Mouse (Mus musculus): ENCODE measurements around the gene Rarb. TPM values are rescaled to one million over a fixed set of nuclear protein-coding genes. Genes with fewer than 3 reads are reported as not detected.
A peak's percentile ranks its signal among the peaks of the same experiment; 100 is the strongest.

Rarb gene
- polyA plus RNA-seq, 1 experiment from 2014 or later: 26.2 TPM

- 0 out of 2 replicates have a peak overlapping the region, but pooled peaks have one; percentile 3 for H3K27ac ChIP-seq (ENCODE audit: low read length)
- H3K36me3 ChIP-seq (ENCODE audit: control insufficient read depth, insufficient read depth): no peaks in the 10 kb centered on the region
- ATAC-seq: peak; percentile 55
- H3K9ac ChIP-seq (replicated peaks; ENCODE audit: low read depth, low read length): no peak overlapping the region
- no peaks in the 10 kb centered on the region for H3K27me3 ChIP-seq (replicated peaks; ENCODE audit: control insufficient read depth, insufficient read depth, low read length)
- 0 out of 2 replicates have a peak, but pooled peaks cover 2% of the 10 kb centered on the region for H3K4me1 ChIP-seq (replicated peaks; ENCODE audit: control insufficient read depth, insufficient read depth, low read length)
- no peak overlapping the region for H3K4me2 ChIP-seq (ENCODE audit: low read length)
- H3K9me3 ChIP-seq (ENCODE audit: control insufficient read depth, low read length): no peaks in the 10 kb centered on the region
- 51% methylated on average over 2 of the region's 2 CpGs for WGBS
- H3K4me3 ChIP-seq (replicated peaks; ENCODE audit: low read length): no peak overlapping the region
Measured at GRCm38 (mm10) chr14:16713773-16714172, 105.2 kb downstream of the Rarb start.

GRCm38 (mm10) chr14:16699228-16699627, 119.7 kb downstream of the Rarb start:
- no peaks in the 10 kb centered on the region for H3K4me1 ChIP-seq (replicated peaks; ENCODE audit: control insufficient read depth, insufficient read depth, low read length)
- no peaks in the 10 kb centered on the region for H3K27me3 ChIP-seq (replicated peaks; ENCODE audit: control insufficient read depth, insufficient read depth, low read length)
- H3K36me3 ChIP-seq (ENCODE audit: control insufficient read depth, insufficient read depth): no peaks in the 10 kb centered on the region
- 73% methylated on average over 4 of the region's 4 CpGs for WGBS
- no peak overlapping the region for H3K4me2 ChIP-seq (ENCODE audit: low read length)
- H3K9ac ChIP-seq (replicated peaks; ENCODE audit: low read depth, low read length): no peak overlapping the region
- H3K9me3 ChIP-seq (ENCODE audit: control insufficient read depth, low read length): no peaks in the 10 kb centered on the region
- ATAC-seq: no peak
- no peak overlapping the region for H3K4me3 ChIP-seq (replicated peaks; ENCODE audit: low read length)
- no peak overlapping the region for H3K27ac ChIP-seq (ENCODE audit: low read length)

- no peak overlapping the region for H3K4me2 ChIP-seq (ENCODE audit: low read length)
- no peaks in the 10 kb centered on the region for H3K9me3 ChIP-seq (ENCODE audit: control insufficient read depth, low read length)
- no peak for ATAC-seq
- H3K27ac ChIP-seq (ENCODE audit: low read length): no peak overlapping the region
- H3K36me3 ChIP-seq (ENCODE audit: control insufficient read depth, insufficient read depth): no peaks in the 10 kb centered on the region
- WGBS: 56% methylated on average over 3 of the region's 3 CpGs
- no peaks in the 10 kb centered on the region for H3K27me3 ChIP-seq (replicated peaks; ENCODE audit: control insufficient read depth, insufficient read depth, low read length)
- H3K4me3 ChIP-seq (replicated peaks; ENCODE audit: low read length): no peak overlapping the region
- H3K9ac ChIP-seq (replicated peaks; ENCODE audit: low read depth, low read length): no peak overlapping the region
- H3K4me1 ChIP-seq (replicated peaks; ENCODE audit: control insufficient read depth, insufficient read depth, low read length): no peaks in the 10 kb centered on the region
Measured at GRCm38 (mm10) chr14:16695453-16696120, 123.4 kb downstream of the Rarb start.

- no peaks in the 10 kb centered on the region for H3K4me1 ChIP-seq (replicated peaks; ENCODE audit: control insufficient read depth, insufficient read depth, low read length)
- no peak overlapping the region for H3K9ac ChIP-seq (replicated peaks; ENCODE audit: low read depth, low read length)
- no peak overlapping the region for H3K4me3 ChIP-seq (replicated peaks; ENCODE audit: low read length)
- no peaks in the 10 kb centered on the region for H3K36me3 ChIP-seq (ENCODE audit: control insufficient read depth, insufficient read depth)
- no peak overlapping the region for H3K27ac ChIP-seq (ENCODE audit: low read length)
- H3K27me3 ChIP-seq (replicated peaks; ENCODE audit: control insufficient read depth, insufficient read depth, low read length): no peaks in the 10 kb centered on the region
- WGBS: 83% methylated on average over 3 of the region's 3 CpGs
- no peaks in the 10 kb centered on the region for H3K9me3 ChIP-seq (ENCODE audit: control insufficient read depth, low read length)
- no peak for ATAC-seq
- H3K4me2 ChIP-seq (ENCODE audit: low read length): no peak overlapping the region
Measured at GRCm38 (mm10) chr14:16678335-16678734, 140.6 kb downstream of the Rarb start.

- Histone ChIP-seq H3K9ac (replicated peaks; ENCODE audit: low read depth, low read length) (no peak overlapping the region), H3K27me3 (replicated peaks; ENCODE audit: control insufficient read depth, insufficient read depth, low read length) (no peaks in the 10 kb centered on the region), H3K4me3 (replicated peaks; ENCODE audit: low read length) (no peak overlapping the region), H3K36me3 (ENCODE audit: control insufficient read depth, insufficient read depth) (no peaks in the 10 kb centered on the region), H3K4me1 (replicated peaks; ENCODE audit: control insufficient read depth, insufficient read depth, low read length) (no peaks in the 10 kb centered on the region), H3K27ac (ENCODE audit: low read length) (no peak overlapping the region), H3K4me2 (ENCODE audit: low read length) (no peak overlapping the region), H3K9me3 (ENCODE audit: control insufficient read depth, low read length) (no peaks in the 10 kb centered on the region)
- no peak for ATAC-seq
Measured at GRCm38 (mm10) chr14:16677081-16677480, 141.9 kb downstream of the Rarb start.

GRCm38 (mm10) chr14:16670571-16670970, 148.4 kb downstream of the Rarb start:
- ATAC-seq: no peak
- H3K27ac ChIP-seq (ENCODE audit: low read length): no peak overlapping the region
- WGBS: 74% methylated on average over 3 of the region's 3 CpGs

GRCm38 (mm10) chr14:16639153-16639943, 179.6 kb downstream of the Rarb start:
- H3K4me2 ChIP-seq (ENCODE audit: low read length): no peak overlapping the region

More at GRCm38 (mm10) chr14:16670571-16670970, 148.4 kb downstream of the Rarb start:
- Histone ChIP-seq H3K4me1 (replicated peaks; ENCODE audit: control insufficient read depth, insufficient read depth, low read length) (no peaks in the 10 kb centered on the region), H3K4me2 (ENCODE audit: low read length) (no peak overlapping the region), H3K36me3 (ENCODE audit: control insufficient read depth, insufficient read depth) (no peaks in the 10 kb centered on the region), H3K9ac (replicated peaks; ENCODE audit: low read depth, low read length) (no peak overlapping the region), H3K9me3 (ENCODE audit: control insufficient read depth, low read length) (no peaks in the 10 kb centered on the region), H3K4me3 (replicated peaks; ENCODE audit: low read length) (no peak overlapping the region), H3K27me3 (replicated peaks; ENCODE audit: control insufficient read depth, insufficient read depth, low read length) (no peaks in the 10 kb centered on the region)

GRCm38 (mm10) chr14:16613975-16614374, 205.0 kb downstream of the Rarb start:
- no peak for ATAC-seq
- Histone ChIP-seq H3K9me3 (ENCODE audit: control insufficient read depth, low read length) (no peaks in the 10 kb centered on the region), H3K27ac (ENCODE audit: low read length) (no peak overlapping the region), H3K9ac (replicated peaks; ENCODE audit: low read depth, low read length) (no peak overlapping the region), H3K4me2 (ENCODE audit: low read length) (no peak overlapping the region), H3K4me3 (replicated peaks; ENCODE audit: low read length) (no peak overlapping the region), H3K4me1 (replicated peaks; ENCODE audit: control insufficient read depth, insufficient read depth, low read length) (no peaks in the 10 kb centered on the region), H3K36me3 (ENCODE audit: control insufficient read depth, insufficient read depth) (no peaks in the 10 kb centered on the region), H3K27me3 (replicated peaks; ENCODE audit: control insufficient read depth, insufficient read depth, low read length) (no peaks in the 10 kb centered on the region)

More at GRCm38 (mm10) chr14:16639153-16639943, 179.6 kb downstream of the Rarb start:
- Histone ChIP-seq H3K9me3 (ENCODE audit: control insufficient read depth, low read length) (peaks cover 3% of the 10 kb centered on the region), H3K4me3 (replicated peaks; ENCODE audit: low read length) (no peak overlapping the region), H3K36me3 (ENCODE audit: control insufficient read depth, insufficient read depth) (no peaks in the 10 kb centered on the region), H3K27ac (ENCODE audit: low read length) (no peak overlapping the region), H3K4me1 (replicated peaks; ENCODE audit: control insufficient read depth, insufficient read depth, low read length) (no peaks in the 10 kb centered on the region), H3K27me3 (replicated peaks; ENCODE audit: control insufficient read depth, insufficient read depth, low read length) (no peaks in the 10 kb centered on the region), H3K9ac (replicated peaks; ENCODE audit: low read depth, low read length) (no peak overlapping the region)
- WGBS: 84% methylated on average over 19 of the region's 19 CpGs
- no peak for ATAC-seq

GRCm38 (mm10) chr14:16605480-16605879, 213.5 kb downstream of the Rarb start:
- Histone ChIP-seq H3K9me3 (ENCODE audit: control insufficient read depth, low read length) (no peaks in the 10 kb centered on the region), H3K27ac (ENCODE audit: low read length) (no peak overlapping the region), H3K27me3 (replicated peaks; ENCODE audit: control insufficient read depth, insufficient read depth, low read length) (no peaks in the 10 kb centered on the region), H3K4me2 (ENCODE audit: low read length) (no peak overlapping the region), H3K4me3 (replicated peaks; ENCODE audit: low read length) (no peak overlapping the region), H3K36me3 (ENCODE audit: control insufficient read depth, insufficient read depth) (no peaks in the 10 kb centered on the region), H3K4me1 (replicated peaks; ENCODE audit: control insufficient read depth, insufficient read depth, low read length) (no peaks in the 10 kb centered on the region), H3K9ac (replicated peaks; ENCODE audit: low read depth, low read length) (no peak overlapping the region)
- ATAC-seq: 0 out of 2 replicates have a peak, but pooled peaks have one; percentile 40
